Mouse (Mus musculus) forebrain, postnatal 0 days (tissue): ENCODE data around the gene Samd4b. TPM values are rescaled to one million over a fixed set of nuclear protein-coding genes. Genes with fewer than 3 reads are reported as not detected.
A peak's percentile ranks its signal among the peaks of the same experiment; 100 is the strongest.

Source experiments
- ATAC-seq: fragments of 200-750 bp; cut with Nextera tagmentation; 2 replicates; pipeline ENCODE4 v1.8.0; 2017; ENCODE audit warnings: mild to moderate bottlenecking, moderate library complexity
- DNase-seq: peaks from one replicate; pipeline ENCODE4 v3.0.0-alpha.2; 2015
- H3K27ac ChIP-seq: fragments of 300-500 bp; sonication (generic); 2 replicates; pipeline ENCODE4 v1.5.1; 2014; ENCODE audit warnings: low read depth, mild to moderate bottlenecking, antibody characterized with exemption, low read length, moderate library complexity, mixed read lengths
- H3K27me3 ChIP-seq: fragments of 300-500 bp; sonication (generic); 2 replicates; pipeline ENCODE4 v1.6.1; 2014; ENCODE audit warnings: mild to moderate bottlenecking, low read length, mixed read lengths; ENCODE audit not compliant: insufficient read depth
- H3K36me3 ChIP-seq: fragments of 300-500 bp; sonication (generic); 2 replicates; pipeline ENCODE4 v1.6.1; 2014; ENCODE audit warnings: mild to moderate bottlenecking, moderate library complexity; ENCODE audit not compliant: insufficient read depth
- H3K4me1 ChIP-seq: fragments of 300-500 bp; sonication (generic); 2 replicates; pipeline ENCODE4 v1.6.1; 2014; ENCODE audit warnings: antibody characterized with exemption; ENCODE audit not compliant: insufficient read depth
- H3K4me2 ChIP-seq: fragments of 300-500 bp; sonication (generic); 2 replicates; pipeline ENCODE4 v1.6.1; 2014; ENCODE audit warnings: low read depth, mild to moderate bottlenecking, moderate library complexity
- H3K4me3 ChIP-seq: fragments of 300-500 bp; sonication (generic); 2 replicates; pipeline ENCODE4 v1.5.1; 2014; ENCODE audit warnings: low read depth, low read length, mixed read lengths
- H3K9ac ChIP-seq: fragments of 300-500 bp; sonication (generic); 2 replicates; pipeline ENCODE4 v1.6.1; 2014; ENCODE audit warnings: mild to moderate bottlenecking
- H3K9me3 ChIP-seq: fragments of 300-500 bp; sonication (generic); 2 replicates; pipeline ENCODE4 v1.6.1; 2016; ENCODE audit warnings: low read length
- CTCF ChIP-seq: sonication (generic); IDR thresholded peaks from 2 replicates; pipeline ENCODE4 v1.5.1; 2016; ENCODE audit warnings: antibody characterized with exemption, control low read depth, low read depth
- WGBS: fragments of 180-500 bp; shearing (Covaris S2); extraction: QIAGEN DNeasy Blood & Tissue Kit; methylation state at CpG from one replicate; pipeline ENCODE4 v1.1.7; 2014; 5-methylcytosine and 5-hydroxymethylcytosine counted together
- polyA plus RNA-seq: library from polyadenylated mRNA; unstranded; fragments of >200 nt; fragmentation: Nextera tagmentation; extraction: Ambion mirVana; gene quantifications from 2 replicates; pipeline ENCODE4 v1.2.1, GENCODE M21; 2015
- total RNA-seq: library from RNA; depleted of rRNA; stranded (reverse); fragments of >200 nt; gene quantifications from 2 replicates; pipeline ENCODE4 v1.2.3, GENCODE M21; 2014

Samd4b gene
- total and polyA plus RNA-seq, 2 experiments from 2014 or later = 23.3 to 49.1 TPM

- Histone ChIP-seq H3K4me1 (peaks cover 20% of the 10 kb centered on the region), H3K4me3 (peak within 1 kb of the TSS; percentile 77), H3K9ac (peak within 1 kb of the TSS; percentile 69), H3K9me3 (no peaks in the 10 kb centered on the region), H3K27me3 (no peaks in the 10 kb centered on the region), H3K4me2 (peak within 1 kb of the TSS; percentile 87), H3K27ac (peak within 1 kb of the TSS; percentile 71), H3K36me3 (peaks cover 12% of the 10 kb centered on the region)
- DNase-seq (peak; percentile 97), ATAC-seq (peak; percentile 79)
- 2% methylated on average over 62 of the region's 66 CpGs for WGBS
- TF ChIP-seq CTCF = peak; percentile 61
These were observed 225.5 kb downstream of the Samd4b start, which contains the start of gene Plekhg2 for GRCm38 (mm10) chr7:28372251-28373108. Gene Plekhg2 (minus strand): TSS chr7:28372599.

DNA sequence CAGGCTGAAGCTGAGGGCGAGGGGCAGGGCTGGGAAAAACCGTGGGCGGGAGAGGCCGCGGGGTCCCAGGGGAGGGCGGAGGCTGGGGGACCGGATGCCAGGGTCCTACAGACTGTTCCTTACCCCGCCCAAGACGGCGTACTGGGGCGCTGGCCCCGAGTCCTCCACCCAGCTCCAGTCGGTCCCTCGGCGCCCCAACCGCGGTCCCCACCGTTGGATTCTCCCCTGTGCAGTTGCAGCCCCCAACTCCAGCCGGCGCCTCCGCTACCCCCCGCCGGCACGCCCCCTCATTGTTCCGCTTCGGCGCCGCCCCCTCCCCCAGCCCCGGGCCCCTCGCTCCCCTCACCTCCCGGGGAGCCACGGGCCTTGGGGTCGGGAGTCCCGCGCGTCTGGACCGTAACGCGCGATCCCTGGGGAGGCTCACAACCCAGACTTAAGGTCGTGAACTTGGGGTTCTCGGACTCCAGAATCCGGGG, 226.4 kb downstream of the Samd4b start:
- no peak for TF ChIP-seq CTCF

DNA sequence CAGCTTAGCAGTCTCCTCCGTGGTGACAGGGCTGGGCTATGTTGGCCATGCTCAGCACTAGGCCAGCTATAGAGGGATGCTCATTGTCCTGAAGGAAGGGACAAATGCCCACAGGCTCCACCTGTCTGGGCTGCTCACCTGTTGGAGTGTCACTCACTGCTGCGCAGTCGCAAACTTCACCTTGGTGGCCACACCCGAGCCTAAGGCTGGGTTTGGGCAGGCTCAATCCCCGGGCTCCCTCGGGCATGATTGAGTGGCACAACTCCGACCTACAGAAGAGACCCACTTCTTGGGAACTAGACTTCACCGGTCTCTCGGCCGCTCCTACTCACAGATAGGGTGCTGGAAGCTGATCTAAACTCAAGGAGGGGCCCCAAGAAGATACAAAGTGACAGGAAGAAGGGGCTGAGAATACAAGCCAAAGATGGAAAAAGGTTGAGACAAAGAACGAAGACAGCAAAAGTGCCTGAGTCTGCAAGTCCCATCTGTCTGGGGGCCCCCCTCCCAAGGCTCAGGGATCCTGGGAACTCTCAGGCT, 226.9 kb downstream of the Samd4b start:
- no peak for TF ChIP-seq CTCF
- peak overlapping the region; percentile 71 for H3K27ac ChIP-seq
- WGBS = 6% methylated on average over 11 of the region's 11 CpGs
- DNase-seq (no peak), ATAC-seq (no peak)
- peaks cover 12% of the 10 kb centered on the region for H3K36me3 ChIP-seq
- H3K9me3 ChIP-seq = no peaks in the 10 kb centered on the region
- peak overlapping the region; percentile 77 for H3K4me3 ChIP-seq
- H3K4me1 ChIP-seq = peaks cover 15% of the 10 kb centered on the region
- peak overlapping the region; percentile 69 for H3K9ac ChIP-seq
- H3K27me3 ChIP-seq = no peaks in the 10 kb centered on the region
- H3K4me2 ChIP-seq = peak overlapping the region; percentile 87

More for the DNA sequence above, 226.4 kb downstream of the Samd4b start:
- peak overlapping the region; percentile 77 for H3K4me3 ChIP-seq
- H3K27ac ChIP-seq = peak overlapping the region; percentile 71
- DNase-seq (peak; percentile 30), ATAC-seq (no peak)
- peaks cover 12% of the 10 kb centered on the region for H3K36me3 ChIP-seq
- H3K9me3 ChIP-seq = no peaks in the 10 kb centered on the region
- H3K27me3 ChIP-seq = no peaks in the 10 kb centered on the region
- 0% methylated on average over 37 of the region's 43 CpGs for WGBS
- peak overlapping the region; percentile 87 for H3K4me2 ChIP-seq
- peaks cover 20% of the 10 kb centered on the region for H3K4me1 ChIP-seq
- peak overlapping the region; percentile 69 for H3K9ac ChIP-seq

GRCm38 (mm10) chr7:28370051-28370450, 227.9 kb downstream of the Samd4b start:
- Histone ChIP-seq H3K9ac (no peak overlapping the region), H3K9me3 (no peaks in the 10 kb centered on the region), H3K4me2 (peak overlapping the region; percentile 87), H3K27ac (no peak overlapping the region), H3K4me1 (peaks cover 14% of the 10 kb centered on the region), H3K27me3 (no peaks in the 10 kb centered on the region), H3K4me3 (no peak overlapping the region), H3K36me3 (peaks cover 20% of the 10 kb centered on the region)
- no peak for ATAC-seq
- no peak for DNase-seq
- 95% methylated on average over 14 of the region's 14 CpGs for WGBS
- no peak for TF ChIP-seq CTCF

- TF ChIP-seq CTCF = no peak
- Histone ChIP-seq H3K9me3 (no peaks in the 10 kb centered on the region), H3K36me3 (peaks cover 25% of the 10 kb centered on the region), H3K27ac (no peak overlapping the region), H3K9ac (no peak overlapping the region), H3K27me3 (no peaks in the 10 kb centered on the region), H3K4me1 (peaks cover 14% of the 10 kb centered on the region), H3K4me3 (no peak overlapping the region), H3K4me2 (no peak overlapping the region)
- DNase-seq = no peak
- ATAC-seq = no peak
- WGBS = 93% methylated on average over 16 of the region's 16 CpGs
These were observed 229.5 kb downstream of the Samd4b start for GRCm38 (mm10) chr7:28368276-28368920.

GRCm38 (mm10) chr7:28367663-28368275, 230.2 kb downstream of the Samd4b start:
- Histone ChIP-seq H3K27me3 (no peaks in the 10 kb centered on the region), H3K4me1 (peaks cover 14% of the 10 kb centered on the region), H3K4me2 (no peak overlapping the region), H3K4me3 (no peak overlapping the region), H3K9ac (no peak overlapping the region), H3K9me3 (no peaks in the 10 kb centered on the region), H3K27ac (no peak overlapping the region), H3K36me3 (peaks cover 27% of the 10 kb centered on the region)
- WGBS = 91% methylated on average over 16 of the region's 16 CpGs
- no peak for TF ChIP-seq CTCF
- ATAC-seq (no peak), DNase-seq (no peak)
